Mouse (Mus musculus): Measurements from ENCODE around the gene Slc16a8. TPM values are rescaled to one million over a fixed set of nuclear protein-coding genes. Genes with fewer than 3 reads are reported as not detected.
A peak's percentile ranks its signal among the peaks of the same experiment; 100 is the strongest.

Gene Slc16a8
- total RNA-seq, 2 experiments from 2014 or later, result 0.12 to 0.38 TPM

DNA sequence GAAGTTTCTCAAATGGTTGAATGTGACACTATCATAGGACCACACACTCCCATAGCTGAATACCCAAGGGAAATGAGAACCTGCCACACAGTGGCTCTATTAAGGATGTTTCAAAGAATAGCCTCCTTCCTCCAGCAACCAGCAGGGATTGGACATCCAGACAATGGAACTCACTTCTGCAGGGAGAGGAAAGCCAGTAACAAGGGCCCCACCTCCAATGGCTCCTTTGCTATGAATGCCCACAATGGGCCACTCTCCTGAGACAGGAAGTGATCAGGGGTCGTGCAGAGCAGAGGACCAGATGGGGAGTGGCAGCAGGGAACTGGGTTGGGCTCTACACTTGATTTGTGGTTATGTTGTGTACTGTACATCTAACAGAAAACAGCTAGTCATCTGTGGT, 14.0 kb upstream of the Slc16a8 start:
- intact Hi-C loops (cut with DNase I; ENCODE audit: low total_unique reads), result no loop called here
- DNase-seq, result no peak

DNA sequence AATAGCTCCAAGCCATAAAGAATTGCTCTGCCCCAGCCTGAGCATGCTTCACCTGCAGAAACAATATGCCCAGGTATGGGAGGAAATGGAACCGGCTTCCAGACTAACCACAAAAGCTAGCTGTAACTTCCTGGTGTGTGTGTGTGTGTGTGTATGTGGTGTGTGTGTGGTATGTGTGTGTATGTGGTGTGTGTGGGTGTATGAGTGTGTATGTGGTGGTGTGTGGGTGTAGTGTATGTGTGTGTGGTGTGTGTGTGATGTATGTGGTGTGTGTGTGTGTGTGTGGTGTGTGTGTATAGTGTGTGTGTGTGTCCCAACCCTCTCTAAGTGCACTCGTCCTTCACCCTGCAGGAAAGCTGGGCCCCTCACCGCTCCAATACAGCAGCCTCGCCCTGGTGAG, 10.8 kb upstream of the Slc16a8 start:
- no peak for DNase-seq
- intact Hi-C loops (cut with DNase I; ENCODE audit: low total_unique reads), result no loop called here

DNA sequence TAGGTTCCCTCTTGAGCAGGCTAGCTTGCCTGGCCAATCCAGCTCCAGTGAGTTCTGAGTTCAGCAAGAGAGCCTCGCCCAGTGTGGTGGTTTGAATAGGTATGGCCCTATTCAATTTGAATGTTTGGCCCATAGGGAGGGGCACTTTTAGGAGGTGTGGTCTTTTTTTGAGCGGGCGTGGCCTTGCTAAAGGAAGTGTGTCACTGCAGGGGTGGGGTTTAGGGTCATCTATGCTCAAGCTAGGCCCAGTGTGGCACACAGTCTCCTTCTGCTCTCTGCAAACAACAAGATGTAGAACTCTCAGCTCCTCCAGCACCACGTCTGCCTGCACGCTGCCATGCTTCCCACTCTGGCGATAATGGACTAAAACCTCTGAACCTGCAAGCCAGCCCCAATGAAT, 9.2 kb upstream of the Slc16a8 start:
- no peak for DNase-seq
- intact Hi-C loops (cut with DNase I; ENCODE audit: low total_unique reads), result no loop called here

DNA sequence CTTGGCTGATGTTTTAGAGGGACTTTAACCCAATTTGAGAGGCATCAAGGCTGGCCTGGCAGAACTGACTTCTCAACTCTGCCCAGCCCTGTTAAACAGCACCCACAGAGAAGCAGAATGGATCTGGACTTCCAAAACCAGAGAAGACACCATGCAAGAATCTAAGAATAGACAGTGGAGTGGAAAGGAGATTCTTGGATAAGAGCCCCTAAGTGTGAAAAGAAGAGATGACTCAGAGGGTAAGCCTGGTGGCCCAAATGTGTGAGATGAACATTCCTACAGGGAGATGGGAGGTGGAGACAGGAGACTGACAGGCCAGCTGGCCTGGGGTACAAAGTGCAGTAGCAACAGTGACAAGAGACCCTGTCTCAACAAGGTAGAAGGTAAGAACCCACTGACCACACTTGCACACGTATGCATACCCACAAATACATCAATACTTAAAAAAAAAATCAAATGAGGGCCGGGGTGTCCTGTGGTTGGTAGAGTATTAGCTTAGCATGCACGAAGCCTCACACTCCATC, 8.3 kb upstream of the Slc16a8 start:
- DNase-seq, result no peak
- intact Hi-C loops (cut with DNase I; ENCODE audit: low total_unique reads), result no loop called here

DNA sequence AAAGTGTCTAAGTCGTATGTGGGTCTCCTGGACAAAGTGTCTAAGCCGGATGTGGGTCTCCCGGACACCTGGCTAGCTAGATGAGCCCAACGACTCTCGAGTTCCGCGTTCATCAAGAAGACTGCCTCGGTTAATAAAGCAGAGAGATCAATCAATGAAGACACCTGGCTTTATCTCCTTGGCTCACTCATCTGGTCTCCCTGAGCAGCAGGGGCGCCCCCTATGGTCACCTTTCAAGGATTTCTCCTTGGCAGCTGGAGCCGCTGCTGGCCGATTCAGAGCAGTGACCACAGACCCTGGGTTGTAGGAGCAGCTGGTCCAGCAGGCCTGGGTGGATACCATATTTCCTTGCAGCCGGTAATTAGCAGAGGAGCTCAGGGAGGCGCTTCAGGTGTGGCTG, 7.8 kb upstream of the Slc16a8 start:
- intact Hi-C loops (cut with DNase I; ENCODE audit: low total_unique reads), result no loop called here
- DNase-seq, result no peak

DNA sequence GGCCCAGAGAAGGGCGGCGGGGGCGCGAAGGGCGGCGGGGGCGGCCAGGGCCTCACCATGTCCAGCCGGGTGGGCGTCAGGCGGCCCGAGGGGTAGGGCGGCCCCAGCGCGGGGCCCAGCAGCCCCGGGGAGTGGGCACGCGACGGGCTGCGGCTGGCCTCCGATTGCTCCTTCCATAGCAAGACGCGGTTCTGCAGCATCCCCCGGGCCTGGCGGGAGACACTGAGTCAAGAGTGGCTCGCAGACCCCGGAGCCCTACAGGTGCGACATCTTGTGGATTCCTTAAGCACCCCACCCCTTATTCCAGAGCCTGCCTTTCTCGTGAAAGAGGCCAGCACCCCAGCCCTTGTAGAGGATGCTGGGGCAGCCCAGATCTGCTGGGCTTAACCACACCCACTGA, 7.2 kb upstream of the Slc16a8 start:
- intact Hi-C loops (cut with DNase I; ENCODE audit: low total_unique reads), result no loop called here
- DNase-seq, result no peak

DNA sequence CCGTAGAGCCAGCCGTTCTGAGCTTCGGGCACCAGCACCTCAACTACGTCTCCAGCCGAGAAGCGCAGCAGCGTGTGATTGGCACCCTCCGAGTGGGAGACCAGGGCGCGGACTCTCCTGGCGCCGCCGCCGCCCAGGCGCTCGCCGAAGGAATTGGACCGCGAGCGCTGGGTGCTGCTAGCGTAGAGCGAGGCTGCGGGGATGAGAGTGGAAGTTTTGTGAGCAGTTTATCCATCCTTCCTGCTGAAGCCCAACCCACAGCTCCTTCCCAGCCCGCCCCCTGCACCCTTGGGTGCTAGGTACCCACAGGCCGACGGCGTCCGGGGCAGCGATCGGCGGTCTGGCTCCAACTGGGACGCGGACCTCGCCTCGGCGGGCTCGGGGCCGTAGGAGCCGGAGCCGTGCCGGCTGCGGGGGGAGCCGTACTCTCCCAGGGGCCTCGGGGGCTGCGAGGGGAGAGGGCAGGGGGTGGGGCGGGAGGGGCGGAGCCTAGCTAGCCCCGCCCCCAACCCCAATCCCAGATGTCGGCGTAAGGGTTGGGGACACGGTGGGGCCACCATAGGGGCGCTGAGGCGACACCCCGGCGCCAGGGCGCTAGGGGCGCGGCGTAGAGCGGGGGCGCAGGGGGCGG, 6.6 kb upstream of the Slc16a8 start:
- intact Hi-C loops (cut with DNase I; ENCODE audit: low total_unique reads), result no loop called here
- peak; percentile 29 for DNase-seq

DNA sequence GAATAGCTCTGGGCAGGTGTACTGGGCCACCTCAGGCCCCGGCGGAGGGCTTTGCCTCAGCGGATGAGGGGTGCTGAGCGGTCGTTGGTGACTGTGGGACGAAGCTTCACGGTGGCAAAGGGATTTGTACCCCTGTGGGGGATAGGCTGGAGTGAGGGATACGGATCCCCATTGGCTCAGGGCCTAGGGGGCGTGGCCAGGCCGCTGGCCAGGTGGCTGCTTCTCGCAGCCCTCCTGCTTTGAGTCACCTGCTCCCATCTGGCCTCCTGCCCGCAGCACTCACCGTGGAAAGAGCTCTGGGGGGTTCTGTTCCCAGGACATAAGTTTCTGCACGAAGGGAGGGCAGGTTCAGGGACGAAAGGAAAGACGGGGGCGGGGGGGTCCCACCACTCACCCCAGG, 4.0 kb upstream of the Slc16a8 start:
- intact Hi-C loops (cut with DNase I; ENCODE audit: low total_unique reads), result no loop called here
- no peak for DNase-seq

DNA sequence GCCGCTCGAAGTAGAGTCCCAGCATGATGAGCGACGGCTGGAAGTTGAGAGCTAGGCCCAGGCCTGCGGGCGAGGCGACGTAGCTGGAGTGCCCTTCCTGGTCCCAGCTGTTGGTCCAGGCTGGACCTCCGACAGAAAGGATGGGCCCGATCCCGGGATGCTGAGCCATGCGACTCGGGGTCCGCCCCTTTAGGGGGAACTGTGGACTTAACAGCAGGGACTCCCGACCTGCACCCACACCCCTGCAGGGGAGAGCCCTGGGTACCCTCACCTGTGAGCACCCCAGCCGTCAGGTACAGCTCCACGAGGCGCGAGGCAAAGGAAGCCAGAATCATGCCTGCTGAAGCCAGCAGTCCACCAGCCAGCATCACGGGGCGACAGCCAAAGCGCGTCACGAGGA, 2.0 kb downstream of the Slc16a8 start:
- intact Hi-C loops (cut with DNase I; ENCODE audit: low total_unique reads), result no loop called here
- DNase-seq, result no peak

DNA sequence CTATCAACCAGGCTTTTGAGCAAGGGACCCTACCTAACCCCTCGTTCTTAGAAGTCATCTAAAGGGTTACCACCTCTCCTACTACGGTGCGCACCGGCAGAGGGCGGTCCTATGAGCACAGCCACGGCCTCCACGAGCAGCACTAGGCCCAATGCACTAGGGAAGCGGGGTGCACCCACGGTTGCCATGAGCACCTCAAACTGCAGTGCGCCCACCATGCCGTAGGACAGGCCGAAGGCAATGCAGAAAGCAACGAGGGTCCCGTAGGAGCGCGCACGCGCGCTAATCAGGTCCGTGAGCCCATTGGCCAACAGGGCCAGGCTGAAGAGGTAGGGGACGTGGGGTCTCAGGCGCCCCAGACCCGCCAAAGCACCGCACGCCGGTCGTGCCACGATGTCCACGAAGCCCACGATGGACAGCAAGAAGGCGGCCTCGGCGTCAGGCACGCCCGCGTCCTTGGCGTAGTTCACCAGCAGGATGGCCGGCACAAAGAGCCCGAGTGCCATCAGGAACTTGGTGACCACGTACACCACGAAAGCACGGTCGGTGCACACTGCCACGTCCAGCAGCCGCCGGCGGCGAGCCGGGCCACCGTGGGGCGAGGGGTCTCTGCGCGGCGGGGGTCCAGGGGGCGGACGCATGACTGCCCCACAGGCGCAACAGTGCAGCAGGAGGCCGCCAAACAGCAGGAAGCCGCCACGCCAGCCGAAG, 2.6 kb downstream of the Slc16a8 start:
- DNase-seq, result no peak
- intact Hi-C loops (cut with DNase I; ENCODE audit: low total_unique reads), result no loop called here

DNA sequence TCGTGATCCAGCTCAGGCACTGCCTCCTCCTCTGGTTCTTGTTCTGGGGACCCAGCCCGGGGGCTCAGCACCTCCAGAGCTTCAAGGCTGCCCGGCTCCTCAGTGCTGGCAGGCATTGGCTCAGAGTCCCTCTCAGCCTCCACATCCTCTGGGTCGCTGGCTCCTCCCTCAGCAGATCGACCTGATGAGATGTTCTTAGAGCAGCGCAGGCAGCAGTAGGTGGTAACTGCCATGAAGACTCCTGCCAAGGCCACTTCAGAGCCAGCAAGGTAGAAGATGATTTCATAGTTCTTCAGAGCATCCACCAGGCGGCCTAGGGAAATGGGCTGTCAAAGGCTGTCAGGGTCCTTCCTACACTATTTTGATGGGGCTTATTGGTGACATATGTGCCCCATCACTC, 3.4 kb downstream of the Slc16a8 start:
- no peak for DNase-seq
- intact Hi-C loops (cut with DNase I; ENCODE audit: low total_unique reads), result no loop called here

DNA sequence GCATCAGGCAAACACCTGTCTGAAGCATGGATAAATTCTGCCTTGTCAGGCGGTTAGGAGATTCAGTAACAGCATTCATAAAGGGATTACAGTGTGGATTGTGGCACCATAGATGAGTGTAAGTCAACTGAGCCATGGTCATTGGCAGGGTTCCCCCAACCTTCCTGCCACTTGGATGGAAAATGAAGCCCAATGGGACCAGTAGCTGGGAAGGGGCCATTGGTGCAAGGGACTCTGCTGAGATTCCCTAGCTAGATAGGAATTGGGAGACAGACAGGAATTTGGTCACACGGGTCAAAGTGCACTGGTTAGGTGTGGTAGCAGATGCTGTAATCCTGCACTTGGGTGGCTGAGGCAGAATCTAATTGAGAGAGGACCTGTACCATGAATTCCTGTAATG, 4.3 kb downstream of the Slc16a8 start:
- DNase-seq, result no peak
- intact Hi-C loops (cut with DNase I; ENCODE audit: low total_unique reads), result no loop called here

DNA sequence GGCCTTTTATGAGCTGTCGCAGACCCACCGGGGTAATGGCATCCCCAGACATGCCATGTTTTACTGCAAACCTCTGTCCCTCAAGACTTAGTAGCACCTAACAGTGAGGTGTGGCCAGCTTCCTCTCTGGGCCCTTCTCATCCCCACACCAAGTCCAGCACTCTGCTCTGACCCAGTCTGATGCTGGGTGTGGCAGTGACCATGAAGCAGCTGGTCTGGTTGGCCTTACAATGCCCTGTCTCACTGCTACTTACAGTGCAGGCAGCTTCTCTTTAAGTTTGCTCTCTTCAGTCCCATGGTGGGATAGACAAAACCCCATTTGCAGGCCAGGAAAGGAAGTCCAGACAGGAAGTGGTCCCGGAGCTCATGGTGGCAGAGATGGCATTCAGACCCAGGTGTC, 9.2 kb downstream of the Slc16a8 start:
- no peak for DNase-seq
- intact Hi-C loops (cut with DNase I; ENCODE audit: low total_unique reads), result no loop called here

DNA sequence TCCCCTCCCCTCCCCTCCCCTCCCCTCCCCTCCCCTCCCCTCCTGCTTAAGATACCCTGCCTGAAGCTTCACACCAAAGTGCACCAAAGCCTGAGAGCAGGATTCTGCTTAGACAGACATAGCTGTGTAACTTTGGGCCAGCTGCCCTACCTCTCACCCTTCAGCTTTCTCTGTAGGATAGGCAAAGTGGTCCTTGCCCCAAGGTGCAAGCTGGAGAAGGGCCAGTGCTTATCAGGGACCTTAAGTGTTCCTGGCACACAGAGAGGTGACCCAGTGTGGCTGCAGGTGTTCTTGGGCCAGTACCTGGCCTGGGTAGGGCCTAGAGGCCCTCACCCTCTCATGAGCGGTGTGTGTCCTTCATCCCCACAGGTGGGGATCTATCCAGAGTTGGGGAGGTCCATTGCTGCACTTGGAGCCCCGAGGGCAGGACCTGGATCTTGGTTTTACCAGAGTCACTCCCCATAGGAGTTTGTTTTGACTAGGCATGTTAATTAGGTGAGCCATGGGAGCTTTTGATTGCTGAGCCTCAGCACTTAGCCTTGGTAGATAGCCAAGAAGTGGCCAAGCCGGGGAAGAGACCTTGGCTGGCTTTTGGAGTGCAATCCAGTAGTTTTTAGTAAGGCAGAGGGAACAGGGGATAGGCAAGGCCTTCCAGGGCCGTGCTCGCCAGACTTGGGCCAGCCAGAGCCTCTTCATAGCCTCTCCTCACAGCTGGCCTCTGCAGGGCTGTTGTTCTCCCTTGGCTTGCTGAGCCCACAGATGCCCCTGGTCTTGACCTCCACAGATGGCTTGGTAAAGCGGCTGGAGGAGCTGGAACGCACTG, 10.3 kb downstream of the Slc16a8 start:
- intact Hi-C loops (cut with DNase I; ENCODE audit: low total_unique reads), result no loop called here

DNA sequence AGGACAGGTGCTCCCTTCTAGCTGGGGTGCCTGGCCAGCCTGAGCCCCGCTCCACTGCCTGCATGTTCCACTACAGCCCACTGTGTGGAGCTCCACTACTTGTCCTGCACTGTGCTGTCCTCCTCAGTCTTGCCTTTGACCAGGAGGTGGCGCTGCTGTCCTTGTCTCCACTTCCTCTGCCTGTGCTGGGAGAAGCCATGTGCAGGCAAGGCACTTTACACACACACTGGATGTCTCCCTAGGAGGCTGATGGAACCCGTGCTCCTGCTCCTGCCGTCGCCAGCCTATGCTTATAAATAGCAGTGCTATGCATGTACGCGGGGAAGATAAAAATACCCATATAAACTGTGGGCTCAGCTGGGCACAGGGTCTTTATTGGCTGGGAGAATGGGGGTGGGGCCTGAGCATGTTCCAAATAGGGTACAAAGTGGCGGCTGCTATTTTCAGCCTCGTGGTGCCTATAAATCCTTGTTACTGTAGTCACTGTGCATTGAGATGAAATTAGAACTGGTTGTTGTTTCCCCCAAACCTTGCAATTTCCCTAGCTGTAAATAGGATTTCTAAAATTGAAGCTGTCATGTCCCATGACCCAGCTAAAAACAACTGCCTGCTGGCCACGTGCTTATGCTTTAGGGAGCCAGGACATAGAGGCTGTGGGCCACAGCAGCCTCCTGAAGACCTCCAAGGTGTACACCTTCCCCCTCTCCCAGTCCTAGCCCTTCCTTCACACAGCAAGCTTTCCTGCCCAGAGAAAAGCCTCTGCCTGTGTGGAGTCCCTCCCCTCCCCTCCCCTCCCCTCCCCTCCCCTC, 11.1 kb downstream of the Slc16a8 start:
- intact Hi-C loops (cut with DNase I; ENCODE audit: low total_unique reads), result loop anchor here (2.0 kb wide), 1 partner anchor 223 kb away; no protein-coding TSS in a partner anchor

More for the DNA sequence above, 10.3 kb downstream of the Slc16a8 start:
- no peak for DNase-seq

DNA sequence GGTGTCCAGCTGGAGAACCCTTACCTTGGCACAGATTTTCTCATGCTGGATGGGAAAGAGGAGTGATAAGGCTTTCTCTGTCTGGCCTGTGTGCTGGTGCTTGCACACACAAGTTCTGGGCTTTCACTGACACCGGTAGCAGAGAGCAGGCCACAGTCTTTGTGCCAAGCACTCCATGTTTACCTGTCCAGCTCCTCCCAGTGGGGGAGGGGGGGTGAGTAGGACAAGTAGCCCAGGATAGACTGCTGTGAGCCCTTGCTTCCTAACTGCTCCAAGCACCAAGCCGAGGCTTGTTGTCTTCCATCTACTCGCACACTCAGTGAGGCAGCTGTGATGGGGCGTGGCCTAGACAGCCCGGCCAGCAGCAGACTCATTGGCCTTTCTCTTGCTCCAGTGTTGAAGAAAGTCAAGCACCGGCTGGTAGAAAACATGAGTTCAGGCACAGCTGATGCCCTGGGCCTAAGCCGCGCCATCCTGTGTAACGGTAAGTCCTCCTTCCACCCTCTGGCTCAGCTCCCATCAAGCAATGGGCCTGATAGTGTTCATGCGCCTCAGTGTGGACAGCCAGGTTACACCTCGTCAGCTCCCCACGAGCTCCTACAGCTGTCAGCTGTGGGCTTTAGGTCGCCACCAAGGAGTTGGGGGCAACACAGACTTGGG, 11.9 kb downstream of the Slc16a8 start:
- no peak for DNase-seq
- intact Hi-C loops (cut with DNase I; ENCODE audit: low total_unique reads), result loop anchor here (2.0 kb wide), 1 partner anchor 224 kb away; no protein-coding TSS in a partner anchor

More for the DNA sequence above, 11.1 kb downstream of the Slc16a8 start:
- peak; percentile 94 for DNase-seq

DNA sequence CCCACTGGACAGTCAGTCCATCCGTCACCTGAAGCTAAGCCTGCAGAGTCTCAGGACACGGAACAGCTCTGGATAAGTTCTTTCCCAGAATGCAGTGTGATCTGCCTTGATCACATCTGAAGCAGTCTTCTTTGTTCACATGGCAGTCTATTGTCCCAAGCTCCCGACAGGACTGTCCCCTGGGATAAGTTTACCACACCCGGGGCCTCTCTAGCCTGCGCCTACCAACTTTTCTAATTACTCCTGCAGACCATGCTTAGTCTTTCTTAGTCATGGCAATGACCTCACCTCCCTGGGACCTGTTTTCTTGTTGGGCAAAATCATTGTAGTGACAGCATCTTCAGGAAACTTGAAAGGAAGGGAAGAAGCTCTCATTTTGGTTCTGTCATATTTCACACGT, 16.5 kb downstream of the Slc16a8 start:
- DNase-seq, result no peak
- intact Hi-C loops (cut with DNase I; ENCODE audit: low total_unique reads), result no loop called here

DNA sequence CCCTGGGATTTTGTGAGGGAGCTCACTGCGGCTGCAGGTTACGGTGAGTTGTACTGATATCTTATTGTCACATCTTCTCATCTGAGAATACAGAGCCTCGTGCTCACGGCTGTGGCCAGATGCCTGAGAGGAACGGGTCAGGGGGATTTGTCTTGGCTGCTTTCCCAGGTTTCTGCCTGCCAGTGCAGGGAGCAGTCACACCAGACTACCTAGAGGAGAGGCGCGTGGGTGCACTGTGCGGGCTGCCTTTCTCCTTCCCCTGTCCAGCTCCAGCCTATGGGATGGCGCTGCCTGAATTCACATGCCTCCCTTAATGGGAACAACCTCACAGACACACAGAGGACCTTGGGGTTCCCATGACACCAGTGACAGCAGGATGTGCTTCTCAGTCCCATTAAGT, 19.3 kb downstream of the Slc16a8 start:
- DNase-seq, result no peak
- intact Hi-C loops (cut with DNase I; ENCODE audit: low total_unique reads), result no loop called here

All from gastrocnemius, postnatal 14 days (tissue).